Mouse (Mus musculus) induced T-regulatory cell, adult 2 months (primary cell): ENCODE measurements around the gene Hook2.
A peak's percentile ranks its signal among the peaks of the same experiment; 100 is the strongest.

ENCODE experiments used
- DNase-seq: peaks from one replicate; pipeline ENCODE4 v3.0.0-alpha.2; 2012; ENCODE audit warnings: low read depth

Gene Hook2

DNA sequence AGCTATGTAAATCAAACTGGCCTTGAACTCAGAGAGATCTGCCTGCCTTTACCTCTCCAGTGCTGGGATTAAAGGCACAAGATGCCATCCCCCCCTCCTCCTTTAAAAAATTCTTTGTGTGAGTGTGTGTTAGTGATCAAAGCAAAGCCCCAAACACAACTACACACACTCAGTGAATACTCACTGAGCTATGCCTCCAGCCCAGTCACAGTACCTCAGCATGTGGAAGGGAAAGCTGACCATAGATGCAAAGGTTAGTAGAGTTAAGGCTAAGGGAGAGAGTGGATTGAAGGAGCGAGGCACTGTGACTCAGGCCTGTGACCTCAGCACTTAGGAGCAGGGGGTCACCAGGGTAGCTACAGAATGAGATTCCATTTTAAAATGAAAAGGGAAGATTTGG is 17.3 kb upstream of the Hook2 start:
- no peak for DNase-seq

DNA sequence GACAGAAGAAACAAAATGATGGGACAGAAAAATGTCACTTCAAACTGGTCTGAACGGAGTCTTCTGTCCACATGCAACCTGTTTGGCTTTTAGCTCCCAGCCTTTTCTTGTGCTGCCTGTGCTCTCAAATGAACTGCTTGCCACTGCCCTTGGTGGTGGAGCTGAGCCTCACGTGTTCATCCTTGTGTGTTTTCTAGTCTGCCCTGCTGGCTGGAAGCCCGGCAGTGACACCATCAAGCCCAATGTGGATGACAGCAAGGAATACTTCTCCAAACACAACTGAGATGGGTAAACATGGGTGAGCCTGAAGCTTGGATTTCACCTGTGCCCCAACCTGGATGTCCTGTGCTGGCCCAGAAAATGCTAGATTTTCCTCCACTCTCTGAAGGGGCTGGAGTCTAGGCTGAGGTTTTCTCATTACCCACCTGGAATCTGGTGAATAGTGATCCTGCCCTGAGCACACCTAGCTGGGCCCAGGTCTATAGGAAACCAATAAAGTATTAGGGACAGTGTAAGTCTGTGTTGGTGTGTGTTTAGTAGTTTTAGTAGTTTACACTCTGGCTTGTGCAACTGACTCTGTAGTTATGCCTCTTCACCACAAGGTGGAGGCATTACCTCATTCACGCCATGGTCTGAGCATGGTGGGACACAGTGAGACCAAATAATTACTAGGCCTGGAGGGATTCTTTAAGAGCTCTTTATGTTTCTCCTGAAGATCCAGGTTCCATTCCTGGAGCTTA is 16.4 kb upstream of the Hook2 start:
- DNase-seq: peak; percentile 86

DNA sequence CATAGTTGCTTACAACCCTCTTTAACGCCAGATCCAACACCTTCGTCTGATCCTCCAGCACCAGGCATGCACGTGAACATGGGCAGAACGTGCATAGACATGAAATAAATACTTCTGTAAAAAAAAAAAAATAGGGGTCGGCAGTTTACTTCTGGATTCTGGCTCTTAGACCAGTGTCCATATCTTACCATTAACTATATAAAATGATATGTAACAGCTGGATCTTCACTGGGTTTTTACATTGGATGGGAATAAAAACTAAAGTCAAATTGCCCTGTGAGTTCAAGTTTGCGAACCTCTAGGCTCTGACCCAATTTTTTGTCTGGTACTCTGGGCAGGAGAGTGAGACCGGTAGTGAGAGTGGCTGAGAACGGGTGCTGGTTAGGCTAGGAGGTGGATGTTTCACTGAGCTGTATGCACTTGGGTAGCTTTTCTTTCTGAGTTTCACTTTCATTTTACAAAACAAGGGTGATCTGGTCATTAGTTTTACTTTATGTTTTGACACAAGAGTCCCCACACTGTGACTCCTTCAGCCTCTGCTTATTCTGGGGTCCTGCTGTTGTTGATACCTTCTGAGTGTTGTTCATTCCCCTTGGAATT is 15.8 kb upstream of the Hook2 start:
- peak; percentile 87 for DNase-seq

DNA sequence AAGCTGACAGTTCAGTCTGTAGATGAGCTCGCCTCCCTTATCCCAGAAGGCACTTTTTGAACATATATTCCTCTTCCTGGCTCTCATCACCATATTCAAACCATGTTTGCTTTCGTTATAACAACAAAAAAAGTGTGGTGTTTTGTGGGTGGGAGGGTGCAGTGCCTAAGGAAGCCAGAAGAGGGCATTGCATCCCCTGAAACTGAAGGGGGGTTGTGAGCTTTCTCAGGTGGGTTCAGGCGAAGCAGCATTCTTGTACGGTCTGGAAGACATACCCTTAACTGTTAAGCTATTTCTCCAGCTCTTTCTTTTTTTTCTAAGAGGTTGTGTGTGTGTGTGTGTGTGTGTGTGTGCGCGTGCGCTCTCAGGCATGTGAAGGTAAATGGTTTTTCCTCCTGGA is 15.0 kb upstream of the Hook2 start:
- peak; percentile 92 for DNase-seq

- peak; percentile 98 for DNase-seq
Observed at GRCm38 (mm10) chr8:84976031-84976762, 14.2 kb upstream of the Hook2 start.

- no peak for DNase-seq
Observed at GRCm38 (mm10) chr8:84976763-84977434, 13.5 kb upstream of the Hook2 start.

GRCm38 (mm10) chr8:84977435-84978247 is 12.8 kb upstream of the Hook2 start:
- DNase-seq: peak; percentile 88

DNA sequence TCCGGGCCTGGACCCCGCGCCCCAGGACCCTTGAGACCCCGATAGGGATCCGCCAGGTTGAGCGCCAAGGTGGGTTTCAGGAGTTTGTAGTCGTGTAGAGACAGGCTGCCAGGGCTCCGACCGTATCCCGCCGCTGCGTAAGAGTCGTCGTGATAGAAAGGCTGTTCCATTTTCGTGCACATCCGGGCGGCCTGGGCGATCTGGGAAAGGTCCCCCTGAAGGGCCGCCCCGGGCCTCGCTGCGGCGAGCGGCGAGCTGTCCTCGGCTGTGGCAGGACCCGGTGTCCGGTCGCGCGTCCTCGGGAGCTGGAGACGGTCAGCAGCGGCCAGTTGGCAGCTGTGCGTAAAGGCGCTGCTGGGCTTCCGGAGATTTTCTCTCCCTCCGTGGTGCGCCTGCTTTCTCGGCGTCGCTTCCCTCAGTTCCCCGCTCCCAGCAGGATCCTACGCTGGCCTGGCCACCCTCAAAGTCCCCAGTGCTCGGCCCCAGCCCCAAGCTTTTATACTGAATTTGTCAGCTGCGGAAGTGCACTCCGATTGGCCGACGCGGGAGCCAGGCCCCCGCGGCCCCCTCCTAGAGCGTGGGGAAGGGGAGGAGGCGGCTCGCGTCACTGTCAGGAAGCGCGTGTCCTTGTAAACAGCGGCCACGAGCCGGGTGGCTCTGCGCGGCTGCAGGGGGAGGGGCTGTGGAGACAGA is 12.0 kb upstream of the Hook2 start, which contains the start of gene Junb:
Gene Junb, minus strand, starts transcription at position 471 of the 693 bp plus-strand sequence.
- DNase-seq: peak; percentile 98

DNA sequence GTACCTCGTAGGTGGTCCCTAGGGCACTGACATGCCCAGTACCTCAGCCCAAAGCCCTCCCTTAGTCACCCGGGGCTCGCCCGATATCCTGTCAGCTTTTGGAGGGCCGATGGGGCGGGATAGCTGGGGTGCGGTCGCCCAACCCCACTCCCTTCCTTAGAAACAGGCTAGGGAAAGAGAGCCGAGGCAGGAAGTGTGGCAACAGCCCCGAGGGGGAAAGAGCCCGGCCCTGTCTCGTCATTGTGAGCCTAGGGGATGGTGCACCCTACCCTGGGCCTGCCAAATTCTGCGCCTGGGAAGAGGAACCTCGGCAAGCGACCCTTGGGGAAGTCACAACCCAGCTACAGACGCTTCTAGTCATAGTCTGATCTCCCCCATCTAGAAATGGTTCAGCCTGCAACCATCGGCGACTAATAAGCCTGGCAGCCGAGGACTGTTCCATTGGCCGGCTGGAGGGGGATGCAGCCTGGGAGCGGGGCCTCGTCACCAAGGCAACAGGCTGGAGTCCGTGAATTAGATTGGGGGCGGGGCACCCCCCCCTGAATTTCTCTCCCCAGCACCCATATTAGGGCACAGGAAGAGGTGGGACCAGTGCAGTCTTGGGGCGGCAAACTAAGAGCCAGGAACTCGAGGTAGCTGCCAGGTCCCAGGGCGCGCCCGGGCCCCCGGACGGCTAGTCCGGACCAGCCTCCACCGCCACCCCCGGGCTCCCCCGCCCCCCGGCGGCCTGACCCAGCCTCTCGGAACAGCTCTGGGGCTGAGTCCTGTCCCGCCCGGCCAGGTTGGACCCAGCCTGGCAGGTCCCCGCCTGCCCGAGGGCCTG is 10.6 kb upstream of the Hook2 start:
- DNase-seq: peak; percentile 98

DNA sequence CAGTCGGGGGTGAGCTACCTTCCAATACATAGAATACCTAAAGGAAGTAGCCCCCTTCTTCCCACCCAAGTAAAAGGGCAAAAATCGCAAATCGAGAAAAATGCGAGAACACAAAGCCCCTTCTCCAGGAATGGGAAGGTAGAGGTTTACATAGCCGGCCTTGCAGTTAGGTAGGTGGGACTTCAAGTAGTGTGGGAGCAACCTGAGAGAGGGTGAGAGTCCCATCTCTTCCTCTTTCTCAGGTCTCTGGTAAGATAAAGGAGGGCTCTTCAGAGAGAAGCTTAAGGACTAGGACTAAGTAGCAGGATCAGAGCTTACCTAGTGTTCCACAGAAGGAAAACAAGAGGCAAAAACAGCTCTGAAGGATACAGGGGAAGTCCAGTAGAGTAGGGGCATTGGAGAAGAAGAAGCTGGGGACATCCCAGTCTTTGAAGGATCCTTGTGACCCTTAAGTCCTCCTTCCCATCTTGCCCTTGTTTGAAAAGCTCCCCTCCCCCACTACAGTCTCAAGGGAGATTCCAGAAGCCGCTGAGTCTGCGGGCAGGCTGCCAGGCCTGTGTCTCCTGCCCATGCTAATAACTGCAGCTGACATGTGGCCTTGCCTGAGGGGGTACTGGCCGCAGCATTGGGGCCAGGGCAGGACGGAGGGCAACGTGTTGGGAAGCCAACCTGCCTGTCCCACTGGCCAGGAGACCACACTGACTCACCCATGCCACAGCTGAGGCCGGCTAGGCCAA is 9.6 kb upstream of the Hook2 start:
- peak; percentile 86 for DNase-seq

DNA sequence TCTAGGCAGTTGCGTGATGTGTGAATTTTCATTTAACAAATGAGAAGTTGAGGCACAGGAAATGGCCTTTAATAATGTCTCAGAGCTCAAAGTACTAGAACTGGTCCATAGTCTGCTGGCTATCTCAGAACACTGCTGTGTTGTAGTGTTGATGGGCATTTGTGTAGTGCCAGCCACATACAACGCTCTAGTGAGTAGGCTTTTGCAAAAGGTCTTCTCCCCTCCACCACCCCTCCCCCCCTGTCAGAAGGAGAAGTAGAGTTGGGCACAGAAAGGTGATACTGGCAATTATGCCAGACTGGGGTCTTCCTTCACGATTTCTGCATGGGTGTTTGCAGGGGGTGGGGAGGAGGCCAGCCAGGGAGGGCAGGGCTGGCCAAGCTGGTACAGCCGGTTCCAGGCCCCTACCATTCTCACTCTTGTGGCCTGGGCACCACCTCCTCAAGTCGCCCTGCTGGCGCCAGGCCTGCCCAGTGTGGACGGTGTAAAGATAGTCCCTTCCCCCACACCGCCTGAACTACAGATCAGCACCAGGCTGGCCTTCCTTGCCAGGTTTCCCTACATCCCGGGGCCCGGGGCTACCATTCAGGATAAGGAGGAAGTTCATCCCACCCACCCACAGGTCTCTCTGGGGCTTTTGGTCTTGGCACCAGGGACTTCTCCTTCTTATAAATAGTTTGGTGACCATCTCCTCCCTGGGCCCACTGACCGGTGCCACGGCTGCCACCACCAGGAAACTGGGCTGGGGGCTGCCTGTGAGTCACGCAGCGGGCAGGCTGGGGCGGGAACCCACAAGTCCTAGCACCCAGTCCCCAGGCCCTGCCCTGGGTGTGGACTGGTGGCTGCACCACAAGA is 8.5 kb upstream of the Hook2 start:
- peak; percentile 67 for DNase-seq

DNA sequence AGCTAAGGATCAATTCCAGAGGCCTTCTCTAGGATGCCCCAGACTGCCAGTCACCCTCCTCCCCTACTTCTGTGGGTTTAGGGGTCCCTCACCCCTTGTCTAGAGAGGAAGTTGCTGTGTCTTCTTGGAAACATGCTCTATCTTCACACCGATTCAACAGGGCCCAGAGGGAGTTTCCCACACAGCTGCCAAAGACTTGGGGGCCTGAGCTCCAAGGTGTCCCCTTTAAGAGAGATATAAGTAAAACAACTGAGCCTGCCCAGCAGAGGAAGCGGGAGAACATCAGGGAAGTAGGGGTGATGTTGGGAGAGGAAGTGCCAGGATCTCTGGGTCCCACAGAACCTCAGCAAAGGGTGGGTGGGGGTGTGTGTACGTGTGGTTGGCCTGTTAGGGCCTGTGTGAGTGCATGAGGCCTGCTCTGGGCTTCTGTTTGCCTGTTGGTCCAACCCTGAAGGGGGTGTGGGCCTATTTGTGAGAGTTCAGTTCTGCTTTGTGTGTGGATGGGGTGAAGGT is 7.8 kb upstream of the Hook2 start:
- peak; percentile 83 for DNase-seq

- DNase-seq: peak; percentile 84
Observed at GRCm38 (mm10) chr8:84984294-84985048, 5.9 kb upstream of the Hook2 start.

GRCm38 (mm10) chr8:84985049-84985683 is 5.2 kb upstream of the Hook2 start:
- DNase-seq: peak; percentile 89

DNA sequence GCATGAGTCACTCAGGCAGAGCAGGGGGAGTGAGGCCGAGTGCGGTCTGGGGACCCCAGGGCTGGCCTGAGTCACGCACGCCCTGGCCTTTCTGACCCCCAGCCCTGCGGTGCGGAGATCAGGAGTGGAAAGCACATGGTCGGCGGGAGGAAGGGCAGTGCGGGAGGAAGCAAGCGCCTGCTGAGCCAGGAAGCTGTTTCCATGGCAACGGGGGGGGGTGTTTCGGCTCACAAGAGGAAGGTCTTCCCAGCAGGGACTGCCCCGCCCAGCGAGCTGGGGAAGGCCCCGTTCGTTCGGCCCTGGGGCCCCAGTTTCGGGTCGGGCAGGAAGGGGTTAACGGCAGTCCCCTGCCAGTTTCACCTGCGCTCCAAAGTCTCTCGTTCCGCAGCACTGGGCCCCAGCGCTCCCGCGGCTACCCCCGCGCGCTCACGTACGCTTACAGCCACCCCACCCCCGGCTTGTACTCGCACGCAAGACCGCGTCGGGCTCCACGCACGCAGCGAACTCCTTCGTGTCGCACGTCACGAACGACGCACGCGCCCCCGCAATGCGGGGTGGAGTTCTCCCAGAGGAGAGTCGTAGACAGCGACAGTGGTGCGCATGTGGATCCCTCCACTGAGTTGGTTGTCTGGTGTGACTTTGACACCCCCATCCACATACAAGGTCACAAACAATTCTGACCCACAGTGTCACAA is 4.6 kb upstream of the Hook2 start:
- peak; percentile 99 for DNase-seq

- no peak for DNase-seq
Observed at GRCm38 (mm10) chr8:84986379-84986945, 3.9 kb upstream of the Hook2 start.
